ENCODE assay signal across 20 mouse cellular contexts in genomic region chr8:103281801-103282200, GRCm38 (mm10).
"Had no signal": no experiment of that assay in that cellular context is flagged by ENCODE, and none has a peak within 500 bp of the region (broad histone marks: within the 10 kb centered on the region; RNA-seq: fewer than 3 reads in every experiment).

No protein-coding gene starts in this region.

- H3K36me3 ChIP-seq: limb, embryonic 12.5 days; limb, embryonic 15.5 days; lung, embryonic 15.5 days; neural tube, embryonic 12.5 days; neural tube, embryonic 15.5 days; stomach, embryonic 15.5 days had no signal

- H3K27ac ChIP-seq: limb, embryonic 12.5 days; limb, embryonic 15.5 days; liver, embryonic 14.5 days; lung, embryonic 15.5 days; neural tube, embryonic 12.5 days; neural tube, embryonic 15.5 days; stomach, embryonic 15.5 days had no signal

- H3K4me1 ChIP-seq: limb, embryonic 12.5 days; limb, embryonic 15.5 days; lung, embryonic 15.5 days; neural tube, embryonic 12.5 days; neural tube, embryonic 15.5 days; stomach, embryonic 15.5 days had no signal

- H3K4me3 ChIP-seq: limb, embryonic 12.5 days; limb, embryonic 15.5 days; lung, embryonic 15.5 days; neural tube, embryonic 12.5 days; neural tube, embryonic 15.5 days; stomach, embryonic 15.5 days had no signal

- DNase-seq: kidney, adult 2 months; left cerebral cortex, postnatal 4 days; liver, postnatal 0 days; lung, postnatal 14 days; lung, postnatal 4 days; midbrain, embryonic 14.5 days; right cerebral cortex, adult 18-20 months; right cerebral cortex, postnatal 14 days; right cerebral cortex, postnatal 4 days; thymus, postnatal 25 days had no signal

- H3K9ac ChIP-seq: limb, embryonic 12.5 days; limb, embryonic 15.5 days; liver, embryonic 14.5 days; liver, postnatal 0 days; lung, embryonic 15.5 days; neural tube, embryonic 12.5 days; neural tube, embryonic 15.5 days; stomach, embryonic 15.5 days had no signal

- ATAC-seq: intestine, embryonic 16.5 days; liver, postnatal 0 days had no signal

- H3K9me3 ChIP-seq: limb, embryonic 12.5 days; limb, embryonic 15.5 days; lung, embryonic 15.5 days; neural tube, embryonic 12.5 days; neural tube, embryonic 15.5 days; stomach, embryonic 15.5 days had no signal

- H3K4me2 ChIP-seq: limb, embryonic 12.5 days; limb, embryonic 15.5 days; liver, embryonic 11.5 days; lung, embryonic 15.5 days; midbrain, embryonic 11.5 days; neural tube, embryonic 12.5 days; neural tube, embryonic 15.5 days; stomach, embryonic 15.5 days had no signal

- H3K27me3 ChIP-seq: limb, embryonic 12.5 days; limb, embryonic 15.5 days; lung, embryonic 15.5 days; neural tube, embryonic 12.5 days; neural tube, embryonic 15.5 days; stomach, embryonic 15.5 days had no signal
